Mouse (Mus musculus): ENCODE results near the gene Pex14. TPM values are rescaled to one million over a fixed set of nuclear protein-coding genes. Genes with fewer than 3 reads are reported as not detected.

The Pex14 gene
- total and polyA plus RNA-seq, 2 experiments: 35.6 to 58.2 TPM

GRCm38 (mm10) chr4:149064061-149064854, 35.4 kb downstream of the Pex14 start:
- TF ChIP-seq POLR2A (IDR thresholded peaks at IDR 0.05; ENCODE audit: extremely low read depth, insufficient read depth, low read length) (no peak), CTCF (IDR thresholded peaks at IDR 0.05; ENCODE audit: low read depth, low read length) (no peak)
- no peak for DNase-seq (ENCODE audit: extremely low read depth, low read depth, low spot score)
- Histone ChIP-seq H3K36me3 (ENCODE audit: control insufficient read depth, insufficient read depth, low read length) (peaks cover 5% of the 10 kb centered on the region; the same call in 1 of the 2 replicates), H3K27me3 (ENCODE audit: control insufficient read depth, insufficient read depth, low read length) (no peaks in the 10 kb centered on the region), H3K9ac (ENCODE audit: low read depth, low read length) (peak overlapping the region; percentile 32; the same call in 1 of the 2 replicates), H3K27ac (replicated peaks; ENCODE audit: insufficient read depth, low read depth, low read length) (no peak overlapping the region), H3K4me1 (ENCODE audit: control insufficient read depth, insufficient read depth, low read length) (peaks cover 5% of the 10 kb centered on the region), H3K4me3 (ENCODE audit: insufficient read depth, low read depth, low read length) (no peak overlapping the region), H3K79me2 (ENCODE audit: control insufficient read depth, insufficient read depth, low read length) (peaks cover 45% of the 10 kb centered on the region)
- 60% methylated on average over 23 of the region's 23 CpGs for WGBS

GRCm38 (mm10) chr4:149062406-149063318, 37.0 kb downstream of the Pex14 start:
- DNase-seq (ENCODE audit: extremely low read depth, low read depth, low spot score): peak; percentile 79
- H3K79me2 ChIP-seq (ENCODE audit: control insufficient read depth, insufficient read depth, low read length): peaks cover 40% of the 10 kb centered on the region
- peaks cover 5% of the 10 kb centered on the region for H3K4me1 ChIP-seq (ENCODE audit: control insufficient read depth, insufficient read depth, low read length)
- no peaks in the 10 kb centered on the region for H3K27me3 ChIP-seq (ENCODE audit: control insufficient read depth, insufficient read depth, low read length)
- H3K36me3 ChIP-seq (ENCODE audit: control insufficient read depth, insufficient read depth, low read length): peaks cover 2% of the 10 kb centered on the region; the same call in 1 of the 2 replicates
- no peak overlapping the region for H3K9ac ChIP-seq (ENCODE audit: low read depth, low read length)
- H3K27ac ChIP-seq (replicated peaks; ENCODE audit: insufficient read depth, low read depth, low read length): no peak overlapping the region
- TF ChIP-seq POLR2A (IDR thresholded peaks at IDR 0.05; ENCODE audit: extremely low read depth, insufficient read depth, low read length) (no peak), CTCF (IDR thresholded peaks at IDR 0.05; ENCODE audit: low read depth, low read length) (0 out of 2 replicates have a peak, but pooled peaks have one; percentile 4)
- 56% methylated on average over 21 of the region's 21 CpGs for WGBS
- no peak overlapping the region for H3K4me3 ChIP-seq (ENCODE audit: insufficient read depth, low read depth, low read length)

GRCm38 (mm10) chr4:149061432-149061718, 38.3 kb downstream of the Pex14 start:
- no peak for TF ChIP-seq POLR2A (IDR thresholded peaks at IDR 0.05; ENCODE audit: extremely low read depth, insufficient read depth, low read length)
- no peak for TF ChIP-seq CTCF (IDR thresholded peaks at IDR 0.05; ENCODE audit: low read depth, low read length)
- no peaks in the 10 kb centered on the region; the same call in 1 of the 2 replicates for H3K36me3 ChIP-seq (ENCODE audit: control insufficient read depth, insufficient read depth, low read length)
- peaks cover 5% of the 10 kb centered on the region for H3K4me1 ChIP-seq (ENCODE audit: control insufficient read depth, insufficient read depth, low read length)
- WGBS: 89% methylated on average over 13 of the region's 13 CpGs
- no peak for DNase-seq (ENCODE audit: extremely low read depth, low read depth, low spot score)
- no peak overlapping the region for H3K9ac ChIP-seq (ENCODE audit: low read depth, low read length)
- H3K27me3 ChIP-seq (ENCODE audit: control insufficient read depth, insufficient read depth, low read length): no peaks in the 10 kb centered on the region
- peaks cover 34% of the 10 kb centered on the region for H3K79me2 ChIP-seq (ENCODE audit: control insufficient read depth, insufficient read depth, low read length)
- no peak overlapping the region for H3K4me3 ChIP-seq (ENCODE audit: insufficient read depth, low read depth, low read length)
- H3K27ac ChIP-seq (replicated peaks; ENCODE audit: insufficient read depth, low read depth, low read length): no peak overlapping the region

GRCm38 (mm10) chr4:149060621-149061431, 38.9 kb downstream of the Pex14 start:
- Histone ChIP-seq H3K79me2 (ENCODE audit: control insufficient read depth, insufficient read depth, low read length) (peaks cover 35% of the 10 kb centered on the region), H3K27ac (replicated peaks; ENCODE audit: insufficient read depth, low read depth, low read length) (no peak overlapping the region), H3K36me3 (ENCODE audit: control insufficient read depth, insufficient read depth, low read length) (no peaks in the 10 kb centered on the region; the same call in 1 of the 2 replicates), H3K4me1 (ENCODE audit: control insufficient read depth, insufficient read depth, low read length) (peaks cover 5% of the 10 kb centered on the region), H3K27me3 (ENCODE audit: control insufficient read depth, insufficient read depth, low read length) (no peaks in the 10 kb centered on the region), H3K4me3 (ENCODE audit: insufficient read depth, low read depth, low read length) (no peak overlapping the region), H3K9ac (ENCODE audit: low read depth, low read length) (no peak overlapping the region)
- WGBS: 75% methylated on average over 14 of the region's 14 CpGs
- DNase-seq (ENCODE audit: extremely low read depth, low read depth, low spot score): no peak
- TF ChIP-seq CTCF (IDR thresholded peaks at IDR 0.05; ENCODE audit: low read depth, low read length) (no peak), POLR2A (IDR thresholded peaks at IDR 0.05; ENCODE audit: extremely low read depth, insufficient read depth, low read length) (no peak)

GRCm38 (mm10) chr4:149059713-149060112, 40.0 kb downstream of the Pex14 start:
- TF ChIP-seq CTCF (IDR thresholded peaks at IDR 0.05; ENCODE audit: low read depth, low read length) (no peak), POLR2A (IDR thresholded peaks at IDR 0.05; ENCODE audit: extremely low read depth, insufficient read depth, low read length) (no peak)
- no peak overlapping the region for H3K27ac ChIP-seq (replicated peaks; ENCODE audit: insufficient read depth, low read depth, low read length)
- peak; percentile 75 for DNase-seq (ENCODE audit: extremely low read depth, low read depth, low spot score)
- no peak overlapping the region for H3K9ac ChIP-seq (ENCODE audit: low read depth, low read length)
- 46% methylated on average over 9 of the region's 9 CpGs for WGBS
- no peaks in the 10 kb centered on the region for H3K27me3 ChIP-seq (ENCODE audit: control insufficient read depth, insufficient read depth, low read length)
- peaks cover 43% of the 10 kb centered on the region for H3K79me2 ChIP-seq (ENCODE audit: control insufficient read depth, insufficient read depth, low read length)
- H3K4me1 ChIP-seq (ENCODE audit: control insufficient read depth, insufficient read depth, low read length): peaks cover 5% of the 10 kb centered on the region
- H3K36me3 ChIP-seq (ENCODE audit: control insufficient read depth, insufficient read depth, low read length): no peaks in the 10 kb centered on the region
- no peak overlapping the region for H3K4me3 ChIP-seq (ENCODE audit: insufficient read depth, low read depth, low read length)

Data from liver, adult 2 months (tissue).